Mouse (Mus musculus) heart, adult 2 months (tissue): ENCODE measurements around the gene Ndufs3. TPM values are rescaled to one million over a fixed set of nuclear protein-coding genes. Genes with fewer than 3 reads are reported as not detected.

Experiments
- DNase-seq, 2 experiments: peaks; one replicate each; pipeline ENCODE4 v3.0.0; 2021
- H3K27ac ChIP-seq: fragments of 200-600 bp; 2 replicates; pipeline ENCODE4 v1.8.1; 2022
- H3K27me3 ChIP-seq: fragments of 200-500 bp; 2 replicates; pipeline ENCODE4 v1.6.1; 2012; ENCODE audit warnings: mild to moderate bottlenecking, low read length, inconsistent platforms, mixed read lengths; ENCODE audit not compliant: control insufficient read depth, insufficient read depth
- H3K36me3 ChIP-seq: fragments of 200-500 bp; 2 replicates; pipeline ENCODE4 v1.6.1; 2012; ENCODE audit warnings: low read length, inconsistent platforms; ENCODE audit not compliant: control insufficient read depth, insufficient read depth
- H3K4me1 ChIP-seq: fragments of 200-500 bp; 2 replicates; pipeline ENCODE4 v1.6.1; 2011; ENCODE audit warnings: low read length; ENCODE audit not compliant: control insufficient read depth, insufficient read depth
- H3K4me3 ChIP-seq: fragments of 200-600 bp; 2 replicates; pipeline ENCODE4 v1.8.1; 2022
- H3K79me2 ChIP-seq: fragments of 200-500 bp; replicated peaks from 2 replicates; pipeline ENCODE4 v1.6.1; 2012; ENCODE audit warnings: mild to moderate bottlenecking, inconsistent platforms, low read length, moderate library complexity, mixed read lengths; ENCODE audit not compliant: control insufficient read depth, insufficient read depth
- H3K9ac ChIP-seq: fragments of 200-500 bp; 2 replicates; pipeline ENCODE4 v1.6.1; 2012; ENCODE audit warnings: low read depth, mild to moderate bottlenecking, control low read depth, inconsistent platforms, low read length, mixed read lengths
- CTCF ChIP-seq: fragments of 200-600 bp; IDR thresholded peaks from 2 replicates; pipeline ENCODE4 v1.8.1; 2022; ENCODE audit warnings: antibody characterized with exemption, mild to moderate bottlenecking, moderate library complexity
- EP300 ChIP-seq: fragments of 200-500 bp; IDR thresholded peaks from 2 replicates; pipeline ENCODE4 v1.6.1; 2011; ENCODE audit warnings: low read depth, low read length, control low read depth; ENCODE audit not compliant: insufficient read depth
- POLR2A ChIP-seq: fragments of 200-500 bp; IDR thresholded peaks from 2 replicates; pipeline ENCODE4 v1.6.1; 2011; ENCODE audit warnings: mild to moderate bottlenecking, low read depth, low read length, control low read depth; ENCODE audit not compliant: insufficient read depth
- WGBS: fragments of 180-500 bp; shearing (Covaris S2); methylation state at CpG from one replicate; pipeline ENCODE4 v1.1.7; 2018; 5-methylcytosine and 5-hydroxymethylcytosine counted together
- intact Hi-C: fragments of 180-260 bp; cut with DNase I; formaldehyde crosslinking; loops from one replicate; pipeline ENCODE4 v1.15.1; 2025
- polyA plus RNA-seq: library from polyadenylated mRNA; depleted of rRNA; stranded (reverse); fragments of >200 nt; gene quantifications from 2 replicates; pipeline ENCODE4 v1.2.3, GENCODE M21; 2012
- total RNA-seq, 2 experiments: library from RNA; stranded (reverse); gene quantifications; 2 replicates each; pipeline ENCODE4 v1.2.3; 2021

Ndufs3 gene
- total and polyA plus RNA-seq, 3 experiments, result 596 to 910 (median 770) TPM

DNA sequence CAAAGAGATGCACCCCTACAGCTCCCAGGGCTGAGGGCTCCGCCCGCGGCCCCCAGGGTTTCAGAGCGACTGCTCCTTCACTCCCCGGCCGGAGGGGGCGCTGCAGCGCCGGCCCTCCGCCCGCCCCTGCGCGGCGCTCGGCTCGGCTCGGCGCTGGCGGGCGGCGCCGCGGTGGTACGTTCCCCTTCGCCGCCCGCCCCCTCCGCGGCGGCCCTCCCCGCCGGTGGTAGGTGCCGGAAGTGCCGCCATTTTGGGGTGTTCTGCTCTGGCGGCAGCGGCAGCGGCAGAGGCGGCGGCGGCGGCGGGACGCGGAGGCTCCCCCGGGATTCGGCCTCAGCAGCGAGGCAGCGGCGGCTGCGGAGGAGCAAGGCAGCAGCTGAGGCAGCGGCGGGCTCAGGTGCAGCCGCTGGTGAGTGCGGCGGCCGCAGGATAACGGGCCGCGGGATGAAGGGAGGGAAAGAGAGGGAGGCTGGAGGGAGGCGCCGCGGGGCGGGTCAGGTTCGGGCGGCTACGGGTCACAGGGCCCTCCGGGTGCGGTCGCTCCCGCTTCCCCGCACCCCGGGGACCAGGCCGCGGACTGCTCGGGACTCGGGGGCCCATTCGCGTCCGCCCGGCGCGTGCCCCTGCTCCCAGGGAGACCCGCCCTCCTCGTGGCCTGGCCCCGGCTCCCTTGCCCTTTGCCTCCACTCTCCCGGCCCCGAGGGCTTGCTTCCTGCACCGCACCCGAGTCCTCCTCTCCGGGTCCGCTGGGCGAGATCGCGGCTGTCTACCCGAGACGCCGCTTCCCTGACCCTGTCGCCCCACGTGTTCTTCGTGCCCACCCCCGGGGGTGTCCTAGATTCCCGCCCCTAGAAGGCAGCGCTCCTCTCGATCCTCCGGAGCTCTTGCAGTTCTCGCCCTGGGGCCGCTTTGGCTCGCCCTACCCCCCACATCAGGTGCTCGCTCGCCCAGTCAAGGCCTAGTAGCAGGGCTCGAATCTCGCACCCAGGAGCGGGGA lies 35.9 kb upstream of the Ndufs3 start, which contains the start of gene Celf1:
Celf1 (plus strand) TSS at position 150 of the 997 bp plus-strand sequence.
- peak within 1 kb of the TSS; percentile 92 for H3K27ac ChIP-seq
- intact Hi-C loops, result loop anchor here (5.0 kb wide), 3 partner anchors 112 to 162 kb away; partner anchors contain the start of gene Psmc3
- H3K4me3 ChIP-seq, result peak within 1 kb of the TSS; percentile 99
- peaks cover 23% of the 10 kb centered on the region for H3K36me3 ChIP-seq
- peaks cover 7% of the 10 kb centered on the region for H3K4me1 ChIP-seq
- peak within 1 kb of the TSS; percentile 99 for H3K9ac ChIP-seq
- peak; percentile 88 to 91 for DNase-seq
- TF ChIP-seq EP300 (no peak), POLR2A (no peak), CTCF (peak; percentile 85)
- H3K27me3 ChIP-seq, result no peaks in the 10 kb centered on the region
- H3K79me2 ChIP-seq, result peaks cover 9% of the 10 kb centered on the region
- under 1% methylated on average over 99 of the region's 113 CpGs for WGBS

DNA sequence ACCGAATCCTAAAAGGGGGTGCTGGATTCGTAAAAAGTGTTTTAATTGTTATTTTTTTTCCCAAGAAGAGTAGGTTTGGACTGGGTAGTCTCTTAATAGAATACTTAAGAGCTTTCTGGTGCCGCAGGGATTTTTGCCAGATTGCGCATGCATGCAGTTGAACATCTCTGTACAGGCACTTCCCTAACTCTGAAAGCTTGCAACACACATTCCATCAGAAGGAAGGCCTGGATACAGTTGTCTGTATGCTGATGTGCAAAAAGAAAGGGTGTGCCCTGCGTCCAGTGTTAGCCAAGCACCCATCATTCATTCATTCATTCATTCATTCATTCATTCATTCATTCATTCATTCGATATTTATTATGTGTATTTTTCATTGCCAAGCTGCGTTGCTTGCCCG lies 35.1 kb upstream of the Ndufs3 start:
- DNase-seq, result no peak
- Histone ChIP-seq H3K4me3 (peak overlapping the region; percentile 99), H3K36me3 (peaks cover 20% of the 10 kb centered on the region), H3K27ac (no peak overlapping the region; the same call in 1 of the 2 replicates), H3K9ac (peak overlapping the region; percentile 25; the same call in 1 of the 2 replicates), H3K4me1 (peaks cover 7% of the 10 kb centered on the region), H3K79me2 (peaks cover 7% of the 10 kb centered on the region), H3K27me3 (no peaks in the 10 kb centered on the region)
- TF ChIP-seq EP300 (no peak), POLR2A (no peak), CTCF (no peak)
- 34% methylated on average over 8 of the region's 8 CpGs for WGBS
- intact Hi-C loops, result loop anchor here (1.0 to 5.0 kb wide), 4 partner anchors 21 to 163 kb away; partner anchors contain the start of gene Psmc3

DNA sequence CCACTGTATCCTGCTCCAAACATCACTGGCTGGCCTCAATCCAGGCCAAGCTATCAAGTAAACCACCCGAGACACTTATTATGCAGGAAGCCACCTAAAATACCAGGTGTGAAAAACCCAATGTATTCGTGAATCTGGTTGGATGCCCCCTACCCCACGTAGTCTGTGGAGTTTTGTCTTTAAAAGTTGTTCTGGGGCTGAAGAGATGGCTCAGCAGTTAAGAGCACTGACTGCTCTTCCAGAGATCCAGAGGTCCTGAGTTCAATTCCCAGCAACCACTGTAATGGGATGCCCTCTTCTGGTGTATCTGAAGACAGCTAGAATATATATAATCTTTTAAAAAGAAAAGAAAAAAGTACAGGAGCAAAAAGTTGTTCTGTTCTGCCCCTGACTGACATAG lies 33.7 kb upstream of the Ndufs3 start:
- Histone ChIP-seq H3K4me1 (peaks cover 5% of the 10 kb centered on the region), H3K27me3 (no peaks in the 10 kb centered on the region), H3K4me3 (no peak overlapping the region), H3K27ac (no peak overlapping the region), H3K9ac (no peak overlapping the region), H3K36me3 (peaks cover 17% of the 10 kb centered on the region), H3K79me2 (peaks cover 5% of the 10 kb centered on the region)
- TF ChIP-seq EP300, result no peak
- no peak for TF ChIP-seq POLR2A
- no peak for TF ChIP-seq CTCF
- 62% methylated on average over 3 of the region's 3 CpGs for WGBS
- intact Hi-C loops, result no loop called here
- no peak for DNase-seq

- no peaks in the 10 kb centered on the region for H3K36me3 ChIP-seq
- TF ChIP-seq CTCF (no peak), POLR2A (no peak), EP300 (no peak)
- intact Hi-C loops, result no loop called here
- H3K79me2 ChIP-seq, result no peaks in the 10 kb centered on the region
- H3K27ac ChIP-seq, result no peak overlapping the region
- H3K4me1 ChIP-seq, result no peaks in the 10 kb centered on the region
- no peak overlapping the region for H3K9ac ChIP-seq
- no peak for DNase-seq
- H3K27me3 ChIP-seq, result no peaks in the 10 kb centered on the region
- H3K4me3 ChIP-seq, result no peak overlapping the region
- 64% methylated on average over 2 of the region's 2 CpGs for WGBS
Observed at GRCm38 (mm10) chr2:90932273-90932672, 27.6 kb upstream of the Ndufs3 start.

GRCm38 (mm10) chr2:90931829-90932228 lies 27.2 kb upstream of the Ndufs3 start:
- intact Hi-C loops, result no loop called here
- Histone ChIP-seq H3K79me2 (no peaks in the 10 kb centered on the region), H3K4me3 (no peak overlapping the region)

GRCm38 (mm10) chr2:90928566-90928965 lies 23.9 kb upstream of the Ndufs3 start:
- Histone ChIP-seq H3K9ac (no peak overlapping the region), H3K27me3 (no peaks in the 10 kb centered on the region), H3K79me2 (no peaks in the 10 kb centered on the region), H3K4me3 (no peak overlapping the region), H3K4me1 (no peaks in the 10 kb centered on the region), H3K27ac (no peak overlapping the region), H3K36me3 (no peaks in the 10 kb centered on the region)
- TF ChIP-seq POLR2A (no peak), CTCF (no peak), EP300 (no peak)
- intact Hi-C loops, result no loop called here
- no peak for DNase-seq
- WGBS, result 86% methylated on average over 13 of the region's 13 CpGs

More at GRCm38 (mm10) chr2:90931829-90932228, 27.2 kb upstream of the Ndufs3 start:
- Histone ChIP-seq H3K27ac (no peak overlapping the region), H3K4me1 (no peaks in the 10 kb centered on the region), H3K27me3 (no peaks in the 10 kb centered on the region), H3K9ac (no peak overlapping the region), H3K36me3 (no peaks in the 10 kb centered on the region)
- no peak for DNase-seq
- WGBS, result 71% methylated on average over 8 of the region's 8 CpGs
- no peak for TF ChIP-seq CTCF
- TF ChIP-seq POLR2A, result no peak
- no peak for TF ChIP-seq EP300
